Mouse (Mus musculus) erythroid progenitor cell, adult 5-6 weeks (primary cell): ENCODE data around the gene Ssbp3. TPM values are rescaled to one million over a fixed set of nuclear protein-coding genes. Genes with fewer than 3 reads are reported as not detected.

Experiments used
- ATAC-seq: replicated peaks from 2 replicates; pipeline ENCODE4 v1.8.0; 2016; ENCODE audit warnings: moderate number of reproducible peaks, mild to moderate bottlenecking, moderate TSS enrichment, inconsistent platforms; ENCODE audit not compliant: poor library complexity, low FRiP score, severe bottlenecking
- total RNA-seq, 2 experiments: library from RNA; stranded (forward) in 1 of 2; stranded (reverse) in 1 of 2; fragments of 150-400 nt in 1 of 2; fragments of 186-747, 209-891 nt in 1 of 2; gene quantifications; 2 replicates each; pipeline versions ENCODE4 v1.2.3 to v1.2.4; 2015 to 2017; ENCODE audit warnings: low replicate concordance in 2 of 2

The Ssbp3 gene
- total RNA-seq, 2 experiments from 2014 or later: 104 to 181 TPM

- ATAC-seq: no peak
Observed at GRCm38 (mm10) chr4:106953760-106954159, 43.3 kb downstream of the Ssbp3 start.

- peak; percentile 75; the same call in 1 of the 2 replicates for ATAC-seq
Observed at GRCm38 (mm10) chr4:106955729-106956712, 45.5 kb downstream of the Ssbp3 start.

GRCm38 (mm10) chr4:106958117-106958516, 47.6 kb downstream of the Ssbp3 start:
- ATAC-seq: no peak

- no peak for ATAC-seq
Observed at GRCm38 (mm10) chr4:106958561-106958960, 48.1 kb downstream of the Ssbp3 start.

- no peak for ATAC-seq
Observed at GRCm38 (mm10) chr4:106959506-106960302, 49.2 kb downstream of the Ssbp3 start.

- ATAC-seq: no peak
Observed at GRCm38 (mm10) chr4:106960476-106960875, 50.0 kb downstream of the Ssbp3 start.

GRCm38 (mm10) chr4:106961321-106961720, 50.8 kb downstream of the Ssbp3 start:
- no peak for ATAC-seq

GRCm38 (mm10) chr4:106964356-106964755, 53.9 kb downstream of the Ssbp3 start:
- no peak for ATAC-seq

GRCm38 (mm10) chr4:106964996-106965395, 54.5 kb downstream of the Ssbp3 start:
- no peak for ATAC-seq

GRCm38 (mm10) chr4:106966443-106966842, 55.9 kb downstream of the Ssbp3 start:
- no peak for ATAC-seq

GRCm38 (mm10) chr4:106968910-106969309, 58.4 kb downstream of the Ssbp3 start:
- ATAC-seq: no peak

- no peak for ATAC-seq
Observed at GRCm38 (mm10) chr4:106970786-106971185, 60.3 kb downstream of the Ssbp3 start.

GRCm38 (mm10) chr4:106972061-106972460, 61.6 kb downstream of the Ssbp3 start:
- no peak for ATAC-seq

- no peak for ATAC-seq
Observed at GRCm38 (mm10) chr4:106972461-106973384, 62.2 kb downstream of the Ssbp3 start.

- ATAC-seq: no peak
Observed at GRCm38 (mm10) chr4:106975324-106975723, 64.8 kb downstream of the Ssbp3 start.

- no peak for ATAC-seq
Observed at GRCm38 (mm10) chr4:106975890-106976289, 65.4 kb downstream of the Ssbp3 start.

- no peak for ATAC-seq
Observed at GRCm38 (mm10) chr4:106976576-106976975, 66.1 kb downstream of the Ssbp3 start.

- no peak for ATAC-seq
Observed at GRCm38 (mm10) chr4:106977218-106977651, 66.7 kb downstream of the Ssbp3 start.

- ATAC-seq: no peak
Observed at GRCm38 (mm10) chr4:106978376-106978775, 67.9 kb downstream of the Ssbp3 start.
